Mouse (Mus musculus) neutrophil, adult 65 days (primary cell): ENCODE measurements around the gene Zfp273. TPM values are rescaled to one million over a fixed set of nuclear protein-coding genes. Genes with fewer than 3 reads are reported as not detected.

Source experiments
- total RNA-seq: library from RNA; stranded (reverse); gene quantifications from 2 replicates; pipeline ENCODE4 v1.2.4, GENCODE M21; 2023

Zfp273 gene
- 0.85 and 1.1 TPM in 2 replicates for total RNA-seq

GRCm38 (mm10) chr13:67813710-67814660, at the start of gene Zfp273:
Gene Zfp273 (plus strand): TSS chr13:67813740.

GRCm38 (mm10) chr13:67779265-67780221, 34.0 kb upstream of the Zfp273 start, which contains the start of gene Zfp493:
Gene Zfp493 (plus strand): TSS chr13:67779693.

GRCm38 (mm10) chr13:67830911-67831336, 17.4 kb downstream of the Zfp273 start, which contains the start of gene Gm10037:
Gene Gm10037 (plus strand): TSS chr13:67831106.

GRCm38 (mm10) chr13:67863026-67863425, 49.5 kb downstream of the Zfp273 start, which contains the start of gene BC048507:
Gene BC048507 (plus strand): TSS chr13:67863326.

Other genes with a start within 250 kb of the Zfp273 start
- gene Zfp729b, start 204.0 kb upstream of the Zfp273 start, total RNA-seq: 9.9 and 12.7 TPM in 2 replicates
- gene Gm49345, start 176.0 kb upstream of the Zfp273 start, total RNA-seq: 2.8 and 3.4 TPM in 2 replicates
- 14.1 and 15.2 TPM in 2 replicates for gene Zfp729a, start 175.9 kb upstream of the Zfp273 start, total RNA-seq
- gene Zfp738, start 126.7 kb upstream of the Zfp273 start, total RNA-seq: 3.5 and 5.1 TPM in 2 replicates
- gene Zfp65, start 84.6 kb upstream of the Zfp273 start, total RNA-seq: 3.6 and 4.3 TPM in 2 replicates
- 1.5 and 2.3 TPM in 2 replicates for gene Zfp85, start 58.5 kb upstream of the Zfp273 start, total RNA-seq
- 0.11 TPM in 1 of 2 replicates, not detected in the other for gene Zfp493, start 34.0 kb upstream of the Zfp273 start, total RNA-seq
- not detected in 2 replicates for gene Gm10037, start 17.4 kb downstream of the Zfp273 start, total RNA-seq
- gene BC048507, start 49.6 kb downstream of the Zfp273 start, total RNA-seq: not detected in 2 replicates